9 mouse cellular contexts compared by ENCODE assay signal in the genomic region with DNA sequence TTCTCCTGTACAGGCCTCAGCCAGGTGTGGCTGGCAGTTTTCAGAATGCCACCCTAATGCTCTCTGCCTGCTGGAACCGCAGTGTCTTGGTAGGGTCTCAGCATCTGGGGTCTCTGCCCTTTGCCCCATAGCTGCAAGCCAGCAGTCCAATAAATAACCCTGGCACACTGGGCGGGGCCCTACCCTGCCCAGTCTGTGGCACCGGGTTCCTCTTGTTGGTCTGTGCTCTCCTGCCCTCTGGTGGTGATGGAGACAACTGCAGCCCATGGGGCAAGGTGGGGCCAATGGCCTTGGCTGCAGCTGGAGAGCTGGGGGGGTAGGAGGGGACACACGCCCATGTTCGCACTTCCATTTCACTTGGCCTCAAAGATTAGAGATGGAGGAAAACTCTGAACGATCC.
DNase-seq lines count a peak whose midpoint lies in the region; ATAC-seq lines count a peak whose summit lies in the region.
"Had no signal": no experiment of that assay in that cellular context is flagged by ENCODE, and none has a peak within 500 bp of the region (broad histone marks: within the 10 kb centered on the region; RNA-seq: fewer than 3 reads in every experiment).

No protein-coding gene starts in this region.

- H3K4me3 ChIP-seq in hindbrain, embryonic 16.5 days (ENCODE audit: low read length) = no peak overlapping the region

- WGBS in hindbrain, embryonic 16.5 days = 32% methylated on average over 6 of the region's 6 CpGs

- no peaks in the 10 kb centered on the region for H3K27me3 ChIP-seq in hindbrain, embryonic 16.5 days (replicated peaks; ENCODE audit: control insufficient read depth, insufficient read depth, low read length)

- H3K9ac ChIP-seq in hindbrain, embryonic 16.5 days (ENCODE audit: low read depth, low read length) = no peak overlapping the region

- DNase-seq in R1 (ENCODE audit: low read depth, low spot score) = peak; percentile 68
- peak; percentile 91 for DNase-seq in cerebellum, adult 8-10 months
- peak; percentile 70 for DNase-seq in left cerebral cortex, adult 11 months (ENCODE audit: low spot score)
- peak; percentile 83 to 85 for DNase-seq in right cerebral cortex, postnatal 10 days (ENCODE audit: low spot score in 2 of 2)
- DNase-seq in urinary bladder, adult 2 months (ENCODE audit: low spot score) = peak; percentile 69

- no peak overlapping the region for H3K27ac ChIP-seq in hindbrain, embryonic 16.5 days (ENCODE audit: low read depth, low read length)
- H3K27ac ChIP-seq: macrophage had no signal

- H3K36me3 ChIP-seq in hindbrain, embryonic 16.5 days (ENCODE audit: control insufficient read depth, insufficient read depth, low read length) = no peaks in the 10 kb centered on the region

- no peak overlapping the region for H3K4me2 ChIP-seq in hindbrain, embryonic 16.5 days (ENCODE audit: low read length)

- peaks cover 5% of the 10 kb centered on the region for H3K4me1 ChIP-seq in hindbrain, embryonic 16.5 days (ENCODE audit: control insufficient read depth, insufficient read depth, low read depth, low read length)

- peak; percentile 73 for ATAC-seq in frontal cortex, adult (ENCODE audit: low TSS enrichment)
- peak; percentile 46 for ATAC-seq in hindbrain, embryonic 16.5 days
- peak; percentile 100 for ATAC-seq in megakaryocyte progenitor cell, adult 5-6 weeks (replicated peaks; ENCODE audit: poor library complexity)

- no peaks in the 10 kb centered on the region for H3K9me3 ChIP-seq in hindbrain, embryonic 16.5 days (ENCODE audit: control insufficient read depth, low read length)

Comparison
In these comparisons a context has a peak if more than half of its experiments do, and no peak if none do; other contexts are left out.
1. ATAC-seq: peak in every context shown above with its lines; median percentile 100 in megakaryocyte progenitor cell, adult 5-6 weeks; 73 in frontal cortex, adult; 46 in hindbrain, embryonic 16.5 days.